Mouse (Mus musculus) gastrocnemius, adult 2 months (tissue): Measurements from ENCODE around the gene Tmigd3. TPM values are rescaled to one million over a fixed set of nuclear protein-coding genes. Genes with fewer than 3 reads are reported as not detected.
"Not testable (repeated sequence)": the region's sequence is repeated elsewhere in the genome, so short reads cannot be mapped to it uniquely, and the experiment has no call there.

Source experiments
- DNase-seq: peaks from one replicate; pipeline ENCODE4 v3.0.0; 2022
- H3K27ac ChIP-seq: fragments of 200-600 bp; 2 replicates; pipeline ENCODE4 v1.8.1; 2022; ENCODE audit warnings: mild to moderate bottlenecking
- H3K4me3 ChIP-seq: fragments of 200-600 bp; 2 replicates; pipeline ENCODE4 v1.8.1; 2022; ENCODE audit warnings: mild to moderate bottlenecking, moderate library complexity
- CTCF ChIP-seq: fragments of 200-600 bp; IDR thresholded peaks from 2 replicates; pipeline ENCODE4 v1.8.1; 2022; ENCODE audit warnings: antibody characterized with exemption, mild to moderate bottlenecking, moderate library complexity
- intact Hi-C: fragments of 180-260 bp; cut with DNase I; formaldehyde crosslinking; loops from one replicate; pipeline ENCODE4 v1.15.1; 2025
- total RNA-seq, 2 experiments: library from RNA; stranded (reverse); gene quantifications; 2 replicates each; pipeline ENCODE4 v1.2.3; 2021

Tmigd3 gene
- total RNA-seq, 2 experiments from 2014 or later, result not detected

GRCm38 (mm10) chr3:105913839-105914681, 43.4 kb downstream of the Tmigd3 start:
- no peak for DNase-seq
- no peak for TF ChIP-seq CTCF
- intact Hi-C loops, result no loop called here
- no peak overlapping the region for H3K27ac ChIP-seq
- H3K4me3 ChIP-seq, result no peak overlapping the region

DNA sequence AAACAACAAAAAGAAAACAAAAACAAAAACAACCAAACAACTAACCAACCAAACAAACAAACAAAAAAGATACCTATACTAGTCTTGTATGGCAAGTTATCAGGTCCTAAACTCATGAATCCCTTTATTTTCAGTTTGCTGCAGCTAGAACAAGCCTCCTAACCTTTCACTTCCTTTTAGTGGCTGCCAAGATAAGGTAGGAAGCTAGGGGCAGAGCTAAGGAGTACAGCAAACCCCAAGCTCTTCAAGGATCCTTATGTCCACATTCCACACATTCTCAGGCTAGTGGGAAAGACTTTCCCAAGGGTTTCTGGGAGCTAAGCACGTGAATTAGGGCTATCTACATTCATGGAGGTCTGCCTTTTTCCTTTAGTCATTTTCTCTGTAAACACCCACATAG, 44.6 kb downstream of the Tmigd3 start:
- no peak for DNase-seq
- intact Hi-C loops, result no loop called here
- H3K27ac ChIP-seq, result no peak overlapping the region
- H3K4me3 ChIP-seq, result no peak overlapping the region
- TF ChIP-seq CTCF, result no peak

DNA sequence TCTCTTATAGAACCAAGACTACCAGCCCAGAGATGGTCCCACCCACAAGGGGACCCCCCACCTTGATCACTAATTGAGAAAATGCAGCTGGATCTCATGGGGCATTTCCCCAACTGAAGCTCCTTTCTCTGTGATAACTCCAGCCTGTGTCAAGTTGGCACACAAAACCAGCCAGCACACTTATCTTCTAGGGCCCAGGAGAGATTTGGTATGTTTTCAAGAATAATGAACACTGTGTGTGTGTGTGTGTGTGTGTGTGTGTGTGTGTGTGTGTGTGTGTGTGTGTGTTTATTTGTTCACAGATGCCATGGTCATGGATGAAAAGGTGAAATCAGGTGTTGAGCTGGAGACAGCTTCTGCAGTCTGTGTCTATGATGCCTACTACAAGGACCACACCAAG, 45.8 kb downstream of the Tmigd3 start:
- H3K4me3 ChIP-seq, intact Hi-C loops, H3K27ac ChIP-seq, DNase-seq: not testable (repeated sequence)

DNA sequence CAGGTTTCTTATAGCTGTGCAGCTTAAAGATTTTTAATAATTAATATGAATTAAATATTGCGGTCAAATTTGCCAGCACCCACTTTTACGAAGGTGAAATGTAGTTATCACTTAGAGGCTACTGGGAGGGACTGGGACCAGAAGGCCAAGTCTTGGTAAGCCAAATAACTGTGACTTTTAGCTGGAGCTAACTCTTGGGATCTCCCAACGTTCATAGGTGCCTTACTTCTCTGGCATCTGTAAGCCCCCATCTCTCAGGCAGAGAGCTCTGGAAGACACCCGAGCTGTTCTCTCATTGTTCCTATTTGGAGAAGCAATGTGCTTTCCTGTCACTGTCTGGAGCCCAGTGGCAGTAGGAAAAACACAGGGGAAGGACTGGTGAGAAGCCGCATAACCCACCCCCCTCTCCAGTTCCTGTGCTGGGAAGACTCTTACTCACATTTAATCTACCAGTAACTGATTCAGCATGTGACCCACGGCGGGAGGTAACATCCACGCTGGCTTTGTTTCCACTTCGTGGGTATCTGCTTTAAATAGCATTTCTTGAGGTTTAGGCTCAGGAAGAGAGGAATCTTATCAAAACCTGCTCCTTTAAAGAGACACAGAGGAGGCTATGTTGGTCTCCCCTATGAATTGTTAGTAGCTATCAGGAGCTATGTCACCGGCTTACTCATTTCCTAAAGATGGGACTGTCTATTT, 47.1 kb downstream of the Tmigd3 start:
- TF ChIP-seq CTCF, result no peak
- intact Hi-C loops, result no loop called here
- DNase-seq, result no peak
- Histone ChIP-seq H3K4me3 (no peak overlapping the region), H3K27ac (no peak overlapping the region)

- intact Hi-C loops, result no loop called here
- H3K27ac ChIP-seq, result no peak overlapping the region
- H3K4me3 ChIP-seq, result no peak overlapping the region
- DNase-seq, result no peak
- TF ChIP-seq CTCF, result no peak
These were observed 47.6 kb downstream of the Tmigd3 start for GRCm38 (mm10) chr3:105918355-105918745.

GRCm38 (mm10) chr3:105920743-105921142, 50.0 kb downstream of the Tmigd3 start:
- H3K4me3 ChIP-seq, DNase-seq, H3K27ac ChIP-seq, intact Hi-C loops: not testable (repeated sequence)

DNA sequence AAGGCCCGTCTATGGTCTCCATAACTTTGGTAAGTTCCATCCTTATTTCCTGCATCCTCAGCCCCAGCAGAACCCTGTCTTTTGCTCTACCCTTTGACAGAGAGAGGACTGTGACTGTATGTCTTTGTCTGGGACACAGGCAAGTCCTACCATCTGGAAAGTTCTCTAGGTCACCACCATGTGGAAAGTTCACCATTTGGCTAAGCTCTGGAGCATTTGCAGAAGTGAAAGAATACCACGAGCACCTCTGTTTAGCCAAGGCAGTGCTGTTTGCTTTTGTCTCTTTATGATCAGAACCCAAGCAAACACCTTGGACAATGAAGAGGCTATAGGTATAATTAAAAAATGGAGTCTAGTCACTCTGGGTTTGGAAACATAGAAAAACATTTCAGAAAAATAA, 51.3 kb downstream of the Tmigd3 start:
- Histone ChIP-seq H3K4me3 (no peak overlapping the region), H3K27ac (no peak overlapping the region)
- intact Hi-C loops, result no loop called here
- TF ChIP-seq CTCF, result no peak
- no peak for DNase-seq

DNA sequence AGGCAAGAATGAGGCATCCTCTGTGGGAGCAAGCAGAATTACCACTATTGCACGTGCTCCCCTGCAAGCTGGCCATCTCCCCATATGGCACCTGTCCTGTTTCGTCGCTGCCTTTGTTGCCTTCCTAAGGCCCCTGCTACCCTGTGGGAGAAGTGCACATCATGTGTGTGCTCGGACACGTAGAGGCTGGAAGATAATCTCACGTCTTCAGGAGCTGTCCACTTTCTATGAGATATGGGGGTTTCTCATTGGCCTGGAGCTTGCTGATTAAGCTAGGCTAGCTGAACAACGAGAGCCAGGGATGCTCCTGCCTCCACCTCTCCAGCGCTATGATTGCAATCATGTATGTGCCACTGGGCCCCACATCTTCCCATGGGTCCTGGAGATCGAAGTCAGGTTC, 53.9 kb downstream of the Tmigd3 start:
- TF ChIP-seq CTCF, result no peak
- DNase-seq, result no peak
- intact Hi-C loops, result no loop called here

DNA sequence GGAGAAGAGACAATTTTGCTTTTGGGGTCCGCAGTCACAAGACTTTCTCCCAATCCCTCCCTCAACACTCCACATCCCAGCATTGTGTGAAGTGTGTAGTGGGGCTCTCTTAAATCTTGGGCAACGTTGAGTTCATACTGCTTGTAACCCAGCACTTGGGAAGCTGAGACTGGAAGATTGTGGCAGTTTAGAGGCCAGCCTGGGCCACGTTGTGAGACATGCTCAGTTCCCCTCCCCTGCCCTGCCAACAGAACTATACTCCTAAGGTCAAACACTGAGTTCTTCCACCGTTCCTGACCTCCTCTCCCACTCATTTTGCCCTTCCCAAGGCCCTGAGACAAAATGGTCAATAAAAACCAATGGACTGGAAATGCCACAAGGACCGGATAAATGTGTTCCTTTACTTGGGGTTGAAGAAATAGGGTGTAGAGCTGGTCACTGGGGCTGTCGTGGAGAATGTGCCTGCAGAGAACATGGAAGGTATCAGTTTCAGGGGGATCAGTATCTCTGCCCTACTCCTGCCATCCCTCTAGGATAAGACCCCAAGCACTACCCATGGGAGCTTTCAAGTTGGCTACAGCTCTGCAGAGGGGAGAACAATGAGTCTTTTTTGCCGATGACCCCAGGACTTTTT, 57.0 kb downstream of the Tmigd3 start:
- DNase-seq, result no peak
- no peak overlapping the region for H3K4me3 ChIP-seq
- H3K27ac ChIP-seq, result no peak overlapping the region
- TF ChIP-seq CTCF, result no peak
- intact Hi-C loops, result no loop called here

More for the DNA sequence above, 53.9 kb downstream of the Tmigd3 start:
- Histone ChIP-seq H3K4me3 (no peak overlapping the region), H3K27ac (no peak overlapping the region)

GRCm38 (mm10) chr3:105928195-105928569, 57.5 kb downstream of the Tmigd3 start:
- no peak overlapping the region for H3K4me3 ChIP-seq
- no peak for DNase-seq
- no peak overlapping the region for H3K27ac ChIP-seq
- no peak for TF ChIP-seq CTCF
- intact Hi-C loops, result no loop called here

GRCm38 (mm10) chr3:105928781-105929180, 58.1 kb downstream of the Tmigd3 start:
- no peak for TF ChIP-seq CTCF
- no peak for DNase-seq
- H3K27ac ChIP-seq, result no peak overlapping the region
- H3K4me3 ChIP-seq, result no peak overlapping the region
- intact Hi-C loops, result no loop called here

DNA sequence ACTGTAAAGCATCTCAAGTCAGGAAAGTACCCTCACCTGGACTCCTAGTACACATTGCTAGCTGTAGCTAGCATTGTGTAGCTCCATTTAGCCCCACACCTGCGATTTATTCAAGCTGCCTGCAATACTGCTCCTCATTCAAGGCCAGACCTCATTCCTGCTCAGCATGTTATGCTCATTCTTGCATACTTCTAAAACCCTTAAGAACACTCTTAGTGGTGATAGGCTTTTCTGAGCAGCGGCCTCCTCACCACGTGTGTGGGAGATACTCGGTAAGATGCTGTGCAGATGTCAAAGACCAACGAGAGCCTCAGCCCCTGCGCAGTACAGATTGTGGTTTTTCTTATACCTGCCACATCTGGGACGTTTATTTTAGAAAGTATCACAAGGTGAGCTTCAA, 59.1 kb downstream of the Tmigd3 start:
- intact Hi-C loops, result no loop called here
- Histone ChIP-seq H3K27ac (no peak overlapping the region), H3K4me3 (no peak overlapping the region)
- no peak for DNase-seq
- no peak for TF ChIP-seq CTCF

DNA sequence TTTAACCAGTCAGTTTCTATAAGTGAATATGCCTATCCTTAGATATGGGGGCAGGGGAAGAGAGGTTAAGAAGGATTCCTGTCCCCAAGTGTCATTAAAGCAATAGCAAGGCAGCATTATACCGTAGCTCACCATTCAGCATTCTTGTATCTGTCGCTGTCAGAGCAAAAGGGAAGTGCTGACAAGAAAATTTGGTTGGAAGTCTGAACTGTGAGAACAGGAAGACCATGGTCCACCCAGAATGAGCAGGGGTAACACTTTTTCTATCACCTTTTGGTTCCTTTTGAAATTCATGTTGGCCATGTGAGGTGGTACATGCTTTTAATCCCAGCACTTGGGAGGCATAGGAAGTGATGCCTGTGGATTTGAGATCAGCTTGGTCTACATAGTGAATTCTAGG, 60.4 kb downstream of the Tmigd3 start:
- TF ChIP-seq CTCF, result no peak
- DNase-seq, result no peak
- Histone ChIP-seq H3K27ac (no peak overlapping the region), H3K4me3 (no peak overlapping the region)
- intact Hi-C loops, result no loop called here
